Mouse (Mus musculus) forebrain, embryonic 12.5 days (tissue): Measurements from ENCODE around the gene Fkbp7. TPM values are rescaled to one million over a fixed set of nuclear protein-coding genes. Genes with fewer than 3 reads are reported as not detected.

Experiments
- ATAC-seq: fragments of 200-750 bp; cut with Nextera tagmentation; 2 replicates; pipeline ENCODE4 v1.8.0; 2017; ENCODE audit warnings: moderate TSS enrichment; ENCODE audit not compliant: low FRiP score
- H3K27ac ChIP-seq: fragments of 300-500 bp; sonication (generic); 2 replicates; pipeline ENCODE4 v1.5.1; 2016; ENCODE audit warnings: mild to moderate bottlenecking
- H3K27me3 ChIP-seq: fragments of 300-500 bp; sonication (generic); 2 replicates; pipeline ENCODE4 v1.6.1; 2016; ENCODE audit warnings: mild to moderate bottlenecking
- H3K36me3 ChIP-seq: fragments of 300-500 bp; sonication (generic); replicated peaks from 2 replicates; pipeline ENCODE4 v1.6.1; 2016; ENCODE audit warnings: mild to moderate bottlenecking
- H3K4me1 ChIP-seq: fragments of 300-500 bp; sonication (generic); 2 replicates; pipeline ENCODE4 v1.6.1; 2016
- H3K4me2 ChIP-seq: fragments of 300-500 bp; sonication (generic); 2 replicates; pipeline ENCODE4 v1.6.1; 2016; ENCODE audit warnings: mild to moderate bottlenecking, moderate library complexity
- H3K4me3 ChIP-seq: fragments of 300-500 bp; sonication (generic); replicated peaks from 2 replicates; pipeline ENCODE4 v1.5.1; 2016; ENCODE audit warnings: mild to moderate bottlenecking
- H3K9ac ChIP-seq: fragments of 300-500 bp; sonication (generic); 2 replicates; pipeline ENCODE4 v1.6.1; 2016; ENCODE audit warnings: mild to moderate bottlenecking
- H3K9me3 ChIP-seq: fragments of 300-500 bp; sonication (generic); 2 replicates; pipeline ENCODE4 v1.6.1; 2016
- WGBS: fragments of 180-500 bp; shearing (Covaris S2); methylation state at CpG from one replicate; pipeline ENCODE4 v1.1.7; 2016; 5-methylcytosine and 5-hydroxymethylcytosine counted together
- polyA plus RNA-seq: library from polyadenylated mRNA; unstranded; fragments of >200 nt; fragmentation: Nextera tagmentation; extraction: Ambion mirVana; gene quantifications from 2 replicates; pipeline ENCODE4 v1.2.1, GENCODE M21; 2016

The Fkbp7 gene
- 13.0 and 16.9 TPM in 2 replicates for polyA plus RNA-seq

DNA sequence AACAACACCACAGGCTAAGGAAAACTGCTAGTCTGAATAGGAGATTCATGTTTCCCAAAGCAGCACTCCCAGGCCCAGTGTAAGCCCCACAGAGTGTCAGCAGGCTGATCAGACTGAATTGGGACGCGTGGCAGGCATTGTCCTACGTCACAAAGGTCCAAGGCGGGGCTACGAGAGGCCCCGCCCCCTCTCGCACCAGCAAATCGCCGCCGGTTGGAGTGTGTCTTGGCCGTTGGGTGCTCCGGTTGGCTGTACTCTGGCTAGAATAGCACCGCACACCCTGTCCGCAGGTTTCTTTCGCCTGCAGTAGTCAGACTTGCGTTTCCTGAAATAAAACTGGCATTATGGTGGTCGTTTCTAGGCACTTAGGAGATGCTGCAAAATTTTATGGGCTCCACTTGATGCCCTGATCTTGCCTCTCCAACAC, at the start of gene Fkbp7:
Fkbp7 (minus strand) TSS at position 151 of the 427 bp plus-strand sequence.
- H3K9ac ChIP-seq: peak within 1 kb of the TSS; percentile 47
- under 1% methylated on average over 17 of the region's 17 CpGs for WGBS
- H3K27ac ChIP-seq: peak within 1 kb of the TSS; percentile 74
- no peaks in the 10 kb centered on the region for H3K36me3 ChIP-seq
- peaks cover 37% of the 10 kb centered on the region for H3K4me1 ChIP-seq
- H3K4me2 ChIP-seq: peak within 1 kb of the TSS; percentile 57
- peak; percentile 95 for ATAC-seq
- no peaks in the 10 kb centered on the region for H3K27me3 ChIP-seq
- peak within 1 kb of the TSS; percentile 44 for H3K4me3 ChIP-seq
- H3K9me3 ChIP-seq: no peaks in the 10 kb centered on the region

- Histone ChIP-seq H3K9me3 (no peaks in the 10 kb centered on the region), H3K9ac (no peak overlapping the region), H3K27me3 (no peaks in the 10 kb centered on the region), H3K4me2 (no peak overlapping the region), H3K36me3 (no peaks in the 10 kb centered on the region), H3K27ac (no peak overlapping the region), H3K4me1 (no peaks in the 10 kb centered on the region), H3K4me3 (no peak overlapping the region)
- WGBS: 95% methylated on average over 14 of the region's 14 CpGs
- ATAC-seq: no peak
Measured at GRCm38 (mm10) chr2:76719650-76720049, 46.7 kb upstream of the Fkbp7 start.

DNA sequence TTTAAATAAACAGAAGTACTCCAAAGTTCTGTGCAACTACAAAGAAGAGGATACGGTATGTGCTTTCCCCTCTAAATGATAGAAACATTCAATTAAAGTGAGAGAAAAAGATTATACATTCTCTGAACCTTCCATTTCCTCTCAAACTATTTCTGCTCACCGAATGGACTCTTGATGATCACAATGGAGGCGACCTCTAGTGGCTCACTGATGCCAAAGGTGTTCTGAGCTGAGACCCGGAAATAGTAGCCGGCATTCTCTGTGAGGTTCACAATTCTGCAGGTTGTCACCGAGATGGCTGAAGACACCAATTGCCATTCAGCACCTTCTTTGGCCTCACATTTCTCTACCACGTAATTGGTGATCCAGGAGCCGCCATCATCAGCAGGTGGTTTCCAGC, 42.1 kb upstream of the Fkbp7 start:
- H3K9ac ChIP-seq: no peak overlapping the region
- no peaks in the 10 kb centered on the region for H3K27me3 ChIP-seq

DNA sequence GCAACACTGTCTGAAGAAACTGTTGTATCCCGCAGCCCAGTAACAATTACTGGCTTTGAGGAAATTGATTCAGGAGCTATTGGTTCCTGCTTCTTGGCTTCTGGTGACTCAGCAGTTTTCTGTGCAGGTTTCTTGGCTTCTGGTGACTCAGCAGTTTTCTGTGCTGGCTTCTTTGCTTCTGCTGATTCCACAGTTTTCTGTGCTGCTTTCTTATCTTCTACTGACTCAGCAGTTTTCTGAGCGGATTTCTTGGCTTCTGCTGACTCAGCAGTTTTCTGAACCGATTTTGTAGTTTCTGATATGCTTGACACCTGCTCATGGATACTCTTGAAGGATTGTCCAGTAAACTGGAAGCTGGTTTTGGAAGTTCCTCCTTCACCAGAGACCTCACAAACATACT, 35.6 kb upstream of the Fkbp7 start:
- WGBS: 90% methylated on average over 3 of the region's 3 CpGs

More for the DNA sequence above, 42.1 kb upstream of the Fkbp7 start:
- H3K4me2 ChIP-seq: no peak overlapping the region
- H3K9me3 ChIP-seq: peaks cover 13% of the 10 kb centered on the region; the same call in 1 of the 2 replicates
- no peak overlapping the region for H3K4me3 ChIP-seq
- WGBS: 79% methylated on average over 8 of the region's 8 CpGs
- no peak overlapping the region for H3K27ac ChIP-seq
- H3K4me1 ChIP-seq: no peaks in the 10 kb centered on the region
- ATAC-seq: no peak
- H3K36me3 ChIP-seq: peaks cover 13% of the 10 kb centered on the region; the same call in 1 of the 2 replicates

DNA sequence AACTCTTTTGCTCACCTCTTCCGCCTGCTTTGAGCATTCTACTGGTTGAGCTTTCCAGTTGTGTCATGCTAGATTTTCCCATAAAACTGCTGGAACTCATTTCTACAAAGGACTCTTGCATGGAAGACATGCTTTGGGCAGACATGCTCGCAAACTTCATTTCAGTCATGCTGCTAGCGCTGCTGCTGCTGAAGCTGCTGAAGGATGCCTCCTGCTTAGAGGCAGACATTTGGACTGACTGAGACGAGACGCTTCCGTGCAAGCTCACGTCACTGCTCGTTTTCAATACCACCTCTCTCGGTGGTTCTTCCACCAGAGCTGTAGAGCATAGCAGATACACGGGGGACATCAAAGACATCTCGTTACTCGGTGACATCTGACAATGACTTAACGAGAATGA, 32.7 kb upstream of the Fkbp7 start:
- Histone ChIP-seq H3K9me3 (peaks cover 5% of the 10 kb centered on the region; the same call in 1 of the 2 replicates), H3K4me2 (no peak overlapping the region), H3K27me3 (no peaks in the 10 kb centered on the region), H3K27ac (no peak overlapping the region), H3K9ac (no peak overlapping the region), H3K36me3 (peaks cover 8% of the 10 kb centered on the region; the same call in 1 of the 2 replicates), H3K4me3 (no peak overlapping the region), H3K4me1 (no peaks in the 10 kb centered on the region)
- ATAC-seq: no peak
- 82% methylated on average over 13 of the region's 13 CpGs for WGBS

More for the DNA sequence above, 35.6 kb upstream of the Fkbp7 start:
- Histone ChIP-seq H3K4me3 (no peak overlapping the region), H3K27ac (no peak overlapping the region), H3K9ac (no peak overlapping the region), H3K4me1 (no peaks in the 10 kb centered on the region), H3K4me2 (no peak overlapping the region), H3K27me3 (no peaks in the 10 kb centered on the region), H3K36me3 (peaks cover 11% of the 10 kb centered on the region; the same call in 1 of the 2 replicates), H3K9me3 (peaks cover 13% of the 10 kb centered on the region; the same call in 1 of the 2 replicates)
- ATAC-seq: no peak

GRCm38 (mm10) chr2:76702751-76703150, 29.8 kb upstream of the Fkbp7 start:
- H3K4me3 ChIP-seq: no peak overlapping the region
- ATAC-seq: no peak
- no peak overlapping the region for H3K27ac ChIP-seq
- no peaks in the 10 kb centered on the region for H3K4me1 ChIP-seq
- no peaks in the 10 kb centered on the region for H3K27me3 ChIP-seq
- no peak overlapping the region for H3K4me2 ChIP-seq
- peaks cover 1% of the 10 kb centered on the region for H3K36me3 ChIP-seq
- H3K9me3 ChIP-seq: no peaks in the 10 kb centered on the region
- H3K9ac ChIP-seq: no peak overlapping the region
- WGBS: 89% methylated on average over 5 of the region's 5 CpGs

DNA sequence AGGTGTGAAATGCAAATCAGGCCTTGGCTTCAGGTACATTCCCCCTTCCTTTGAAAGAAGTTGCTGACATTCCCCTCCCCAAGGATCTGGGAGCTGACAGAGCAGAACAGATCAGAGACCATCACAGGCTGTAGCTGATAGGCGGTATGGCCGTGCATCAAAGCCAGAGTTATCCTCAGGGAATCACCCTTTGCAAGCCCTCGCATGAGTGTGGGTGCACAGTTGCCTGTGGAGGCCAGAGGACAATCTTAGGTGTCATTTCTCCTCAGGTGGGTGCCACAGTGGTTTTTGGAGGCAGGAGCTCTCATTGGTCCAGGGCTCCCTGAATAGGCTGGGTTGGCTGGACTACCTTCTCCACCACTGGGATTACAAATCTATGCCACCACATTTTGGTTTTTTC, 29.3 kb upstream of the Fkbp7 start:
- H3K27ac ChIP-seq: no peak overlapping the region
- no peaks in the 10 kb centered on the region for H3K4me1 ChIP-seq
- no peak overlapping the region for H3K4me3 ChIP-seq
- H3K4me2 ChIP-seq: no peak overlapping the region
- peaks cover 7% of the 10 kb centered on the region for H3K36me3 ChIP-seq
- H3K9ac ChIP-seq: no peak overlapping the region
- no peaks in the 10 kb centered on the region for H3K27me3 ChIP-seq
- H3K9me3 ChIP-seq: no peaks in the 10 kb centered on the region
- 91% methylated on average over 3 of the region's 3 CpGs for WGBS
- ATAC-seq: no peak

GRCm38 (mm10) chr2:76695290-76695689, 22.4 kb upstream of the Fkbp7 start:
- no peak for ATAC-seq
- no peak overlapping the region for H3K4me2 ChIP-seq
- H3K9me3 ChIP-seq: no peaks in the 10 kb centered on the region
- peaks cover 51% of the 10 kb centered on the region for H3K36me3 ChIP-seq
- H3K9ac ChIP-seq: no peak overlapping the region
- H3K27me3 ChIP-seq: no peaks in the 10 kb centered on the region
- H3K27ac ChIP-seq: no peak overlapping the region
- no peak overlapping the region for H3K4me3 ChIP-seq
- H3K4me1 ChIP-seq: no peaks in the 10 kb centered on the region
- 87% methylated on average over 6 of the region's 6 CpGs for WGBS

GRCm38 (mm10) chr2:76693765-76694164, 20.8 kb upstream of the Fkbp7 start:
- no peak for ATAC-seq
- WGBS: 84% methylated on average over 5 of the region's 5 CpGs
- no peaks in the 10 kb centered on the region for H3K9me3 ChIP-seq
- no peak overlapping the region for H3K9ac ChIP-seq
- no peaks in the 10 kb centered on the region for H3K4me1 ChIP-seq
- peaks cover 53% of the 10 kb centered on the region for H3K36me3 ChIP-seq
- no peak overlapping the region for H3K4me3 ChIP-seq
- H3K27ac ChIP-seq: no peak overlapping the region
- H3K4me2 ChIP-seq: no peak overlapping the region
- no peaks in the 10 kb centered on the region for H3K27me3 ChIP-seq

GRCm38 (mm10) chr2:76690436-76691204, 17.7 kb upstream of the Fkbp7 start:
- H3K9ac ChIP-seq: no peak overlapping the region
- 93% methylated on average over 12 of the region's 12 CpGs for WGBS
- peaks cover 77% of the 10 kb centered on the region for H3K36me3 ChIP-seq
- no peaks in the 10 kb centered on the region for H3K4me1 ChIP-seq
- H3K27ac ChIP-seq: no peak overlapping the region
- H3K27me3 ChIP-seq: no peaks in the 10 kb centered on the region
- H3K4me2 ChIP-seq: no peak overlapping the region
- H3K4me3 ChIP-seq: no peak overlapping the region
- ATAC-seq: no peak
- H3K9me3 ChIP-seq: no peaks in the 10 kb centered on the region

DNA sequence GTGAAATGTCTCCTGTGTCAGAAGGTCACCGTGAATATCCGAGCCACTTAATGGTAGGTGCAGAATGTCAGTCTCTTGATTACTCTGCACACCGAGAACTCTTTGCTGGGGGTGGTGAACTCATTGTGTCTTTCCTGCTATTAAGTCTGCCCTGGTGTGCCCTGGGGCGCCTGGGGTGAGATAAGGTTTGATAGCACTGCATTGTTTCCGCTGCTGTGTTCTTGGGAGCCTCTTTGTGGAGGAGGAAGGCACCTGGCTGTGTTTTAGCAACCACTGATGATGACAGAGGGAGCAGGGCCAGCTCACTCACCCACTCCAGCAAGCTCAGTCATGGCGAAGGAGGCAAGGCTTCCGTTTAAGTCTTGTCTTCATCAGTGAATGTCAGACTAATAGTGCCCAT, 15.2 kb upstream of the Fkbp7 start:
- 74% methylated on average over 7 of the region's 7 CpGs for WGBS

GRCm38 (mm10) chr2:76687608-76688007, 14.7 kb upstream of the Fkbp7 start:
- Histone ChIP-seq H3K9ac (no peak overlapping the region), H3K27ac (no peak overlapping the region), H3K27me3 (no peaks in the 10 kb centered on the region), H3K4me1 (no peaks in the 10 kb centered on the region), H3K4me2 (no peak overlapping the region), H3K36me3 (peaks cover 75% of the 10 kb centered on the region), H3K4me3 (no peak overlapping the region), H3K9me3 (no peaks in the 10 kb centered on the region)
- no peak for ATAC-seq
- 82% methylated on average over 3 of the region's 3 CpGs for WGBS

More for the DNA sequence above, 15.2 kb upstream of the Fkbp7 start:
- ATAC-seq: no peak
- Histone ChIP-seq H3K4me1 (no peaks in the 10 kb centered on the region), H3K27me3 (no peaks in the 10 kb centered on the region), H3K4me3 (no peak overlapping the region), H3K36me3 (peaks cover 75% of the 10 kb centered on the region), H3K27ac (no peak overlapping the region), H3K9me3 (no peaks in the 10 kb centered on the region), H3K9ac (no peak overlapping the region), H3K4me2 (no peak overlapping the region)

GRCm38 (mm10) chr2:76686986-76687385, 14.1 kb upstream of the Fkbp7 start:
- H3K4me1 ChIP-seq: no peaks in the 10 kb centered on the region
- no peaks in the 10 kb centered on the region for H3K27me3 ChIP-seq
- ATAC-seq: no peak
- H3K4me3 ChIP-seq: no peak overlapping the region
- peaks cover 76% of the 10 kb centered on the region for H3K36me3 ChIP-seq
- H3K9ac ChIP-seq: no peak overlapping the region
- no peak overlapping the region for H3K4me2 ChIP-seq
- no peaks in the 10 kb centered on the region for H3K9me3 ChIP-seq
- no peak overlapping the region for H3K27ac ChIP-seq
- 98% methylated on average over 3 of the region's 3 CpGs for WGBS
